Mouse (Mus musculus) kidney, adult 2 months (tissue): Measurements from ENCODE around the gene Islr.

Source experiments
- CTCF ChIP-seq: fragments of 200-500 bp; conservative IDR thresholded peaks from 2 replicates; pipeline ENCODE4 v1.5.1; 2011; ENCODE audit warnings: low read depth, mild to moderate bottlenecking, control low read depth, low read length, moderate library complexity, mixed read lengths; ENCODE audit not compliant: insufficient read depth, insufficient read length
- POLR2A ChIP-seq: fragments of 200-500 bp; IDR thresholded peaks from one replicate; pipeline ENCODE4 v1.6.1; 2011; ENCODE audit warnings: low read depth, low read length, control low read depth

GRCm38 (mm10) chr9:58114019-58114418 lies 90.1 kb downstream of the Islr start:
- TF ChIP-seq CTCF (no peak), POLR2A (no peak)
